Mouse (Mus musculus) heart, adult 11 months (tissue): ENCODE measurements around the gene Krtap12-1.
A peak's percentile ranks its signal among the peaks of the same experiment; 100 is the strongest.
"Not testable (repeated sequence)": the region's sequence is repeated elsewhere in the genome, so short reads cannot be mapped to it uniquely, and the experiment has no call there.

ENCODE experiments used
- DNase-seq: peaks from one replicate; pipeline ENCODE4 v3.0.0; 2022

The Krtap12-1 gene

DNA sequence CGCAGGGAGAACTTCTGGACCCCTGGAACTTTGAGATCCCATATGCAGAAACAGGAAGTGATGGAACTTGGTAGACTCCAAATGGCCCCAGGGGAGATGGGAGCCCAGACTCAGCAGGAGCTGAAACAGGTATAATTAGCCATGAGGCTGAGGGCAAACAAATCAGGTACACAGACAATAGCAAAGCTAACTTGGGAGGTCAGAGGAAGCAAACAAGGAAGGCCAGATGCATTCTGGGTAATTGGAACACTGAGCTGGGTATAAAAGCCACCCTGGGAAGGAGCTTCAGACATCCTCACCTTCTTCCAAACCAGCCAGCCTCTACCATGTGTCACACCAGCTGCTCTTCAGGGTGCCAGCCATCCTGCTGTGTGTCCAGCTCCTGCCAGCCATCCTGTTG lies at the start of gene Krtap12-1:
Krtap12-1 (plus strand) TSS at position 301 of the 400 bp plus-strand sequence.
- DNase-seq = not testable (repeated sequence)

DNA sequence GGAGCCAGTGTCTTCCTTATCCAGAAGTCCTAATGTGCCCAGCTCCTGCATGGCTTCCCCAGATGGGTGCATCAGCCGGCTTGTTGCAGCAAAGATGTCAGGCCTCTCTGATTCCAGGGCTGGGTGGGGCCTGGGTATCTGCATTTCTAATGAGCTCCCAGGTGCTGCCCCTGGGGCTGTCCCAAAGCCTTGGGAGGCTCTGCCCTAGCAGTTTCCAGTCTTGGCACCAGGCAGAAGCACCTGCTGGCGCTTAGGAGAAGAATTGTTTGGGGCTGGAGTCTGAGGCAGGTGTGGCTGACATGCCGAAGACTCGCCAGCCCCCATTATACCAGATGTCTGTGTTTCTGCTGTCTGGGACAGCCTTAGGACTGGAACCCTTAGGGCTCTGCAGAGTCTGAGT lies 49.7 kb upstream of the Krtap12-1 start:
- no peak for DNase-seq

DNA sequence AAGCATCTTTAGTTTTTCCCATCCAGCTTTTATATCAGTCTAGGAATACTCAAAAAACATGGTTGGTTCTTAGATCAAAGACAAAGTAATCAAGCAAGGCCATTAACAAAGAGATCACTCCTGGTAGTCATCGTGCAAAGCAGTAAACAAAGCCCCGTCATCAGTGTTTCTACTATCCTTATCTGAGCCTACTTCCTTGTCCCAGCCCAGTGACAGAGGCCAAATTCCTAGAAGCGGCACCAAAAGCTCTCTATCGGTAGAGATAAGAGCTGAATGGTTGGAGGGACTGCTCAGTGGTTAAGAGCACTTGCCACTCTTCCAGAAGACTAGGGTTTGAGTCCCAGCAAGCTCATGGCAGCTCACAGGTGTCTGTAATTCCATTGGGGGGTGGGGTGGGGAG lies 48.9 kb upstream of the Krtap12-1 start:
- DNase-seq = no peak

DNA sequence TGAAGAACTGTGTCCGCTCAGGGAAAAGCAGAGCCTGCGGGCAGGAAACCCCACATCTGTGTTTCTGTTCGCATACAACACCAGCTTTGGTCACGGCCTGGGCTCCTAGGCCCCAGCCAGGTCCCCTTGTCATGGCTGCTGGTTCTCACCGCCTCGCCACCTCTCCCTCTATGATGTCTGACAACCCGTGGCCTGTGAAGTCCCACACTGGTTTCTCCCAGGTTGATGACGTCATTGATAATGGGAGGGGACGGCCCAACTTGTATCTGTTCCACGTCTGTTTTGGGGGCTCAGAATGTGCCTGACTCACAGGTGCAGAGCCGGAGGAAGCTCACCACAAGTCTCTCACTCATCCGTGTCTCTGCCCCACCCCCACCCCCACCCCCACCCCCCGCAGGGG lies 46.6 kb upstream of the Krtap12-1 start:
- no peak for DNase-seq

DNA sequence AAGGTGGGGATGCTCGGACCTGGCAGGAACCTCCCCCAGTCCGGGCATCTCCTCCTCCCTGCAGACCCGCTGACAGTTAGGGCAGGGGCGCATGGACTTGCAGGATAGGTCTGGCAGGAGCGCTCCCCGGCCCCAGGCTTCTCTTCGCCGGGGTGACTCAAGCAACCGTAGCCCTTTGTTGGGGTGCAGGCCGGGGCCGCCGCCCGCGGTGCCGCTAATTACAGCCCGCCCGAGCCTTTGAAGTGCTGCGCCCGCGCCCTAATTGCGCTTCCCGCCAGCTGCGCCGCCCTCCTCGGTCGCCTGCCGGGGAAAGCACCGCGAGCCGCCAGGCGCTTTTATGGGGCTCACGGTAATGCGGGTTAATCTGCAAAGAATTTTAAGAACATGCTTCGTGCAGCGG lies 42.8 kb upstream of the Krtap12-1 start:
- DNase-seq = no peak

DNA sequence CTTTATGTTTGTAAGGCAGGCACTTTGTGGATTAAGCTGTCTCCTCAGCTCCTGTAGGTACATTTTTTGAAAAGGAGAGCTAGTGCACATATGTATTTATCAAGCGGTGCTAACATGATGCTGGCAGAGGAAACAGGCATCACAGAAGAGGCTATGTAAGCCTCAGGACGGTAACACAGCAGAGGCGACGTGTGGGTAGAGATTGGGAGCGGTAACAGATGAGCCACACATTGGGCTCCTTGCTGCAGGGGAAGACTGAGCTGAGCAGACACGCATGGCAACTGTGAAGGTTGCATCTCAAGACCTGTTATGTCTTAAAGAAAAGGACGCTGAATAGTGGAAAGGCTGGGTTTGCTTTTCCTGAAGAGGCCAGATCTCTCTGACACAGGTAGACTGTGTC lies 37.4 kb upstream of the Krtap12-1 start:
- DNase-seq = no peak

DNA sequence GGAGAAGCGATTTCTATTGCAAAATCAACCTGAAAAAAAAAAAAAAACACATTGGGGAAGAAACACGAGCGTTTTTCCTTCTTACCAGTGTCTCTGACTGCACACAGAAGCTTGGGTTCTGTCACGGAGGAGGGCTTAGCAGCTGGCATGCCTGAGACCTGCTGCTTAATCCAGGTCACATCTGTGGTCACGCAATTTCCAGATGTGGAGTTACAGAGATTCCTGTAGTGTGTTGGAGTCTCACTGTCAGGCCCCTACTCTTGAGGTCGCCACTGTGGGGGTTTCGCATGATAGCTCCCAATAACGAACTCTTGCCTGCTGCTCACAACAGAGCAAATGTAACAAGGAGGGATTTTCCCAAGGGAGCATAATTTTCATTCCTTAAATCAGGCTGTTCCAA lies 36.2 kb upstream of the Krtap12-1 start:
- DNase-seq = no peak

DNA sequence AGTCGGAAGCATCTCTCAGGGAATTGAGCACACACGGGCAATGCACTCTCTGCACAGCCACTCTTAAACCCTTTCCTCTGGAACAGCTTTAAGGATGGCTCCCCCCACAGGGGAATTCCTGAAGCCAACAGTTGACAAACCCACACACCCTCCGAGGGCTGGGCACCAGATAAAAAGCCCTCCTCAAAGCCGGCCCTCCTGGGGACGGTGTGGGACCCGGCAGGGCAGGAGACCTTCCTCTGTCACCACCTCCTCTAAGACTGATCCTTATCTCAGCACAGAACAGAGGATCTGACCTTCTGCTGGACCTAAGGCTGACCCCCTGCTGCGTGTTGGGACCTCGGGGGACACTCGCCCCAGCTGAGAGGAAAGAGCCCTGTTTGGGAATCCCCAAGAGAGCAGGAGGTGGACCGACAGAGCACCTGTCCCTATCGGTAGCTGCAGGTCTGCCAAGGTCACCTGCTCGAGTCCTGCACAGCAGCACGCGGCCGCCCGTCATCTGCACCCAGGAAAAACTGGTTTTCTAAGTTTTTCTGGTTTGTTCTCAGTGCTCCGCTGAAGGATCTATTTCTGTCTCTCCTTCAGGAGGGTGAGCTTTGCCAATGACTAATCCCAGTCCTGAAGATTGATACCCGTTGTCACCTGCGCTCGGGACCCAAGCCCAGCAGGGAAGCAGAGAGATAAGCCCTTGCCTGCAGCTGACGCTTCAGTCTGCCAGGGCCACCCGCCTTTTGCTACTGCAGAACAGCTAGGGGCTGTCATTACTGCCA lies 34.3 kb upstream of the Krtap12-1 start, which contains the start of gene Tspear:
Tspear (plus strand) TSS at position 675 of the 770 bp plus-strand sequence.
- DNase-seq = no peak

DNA sequence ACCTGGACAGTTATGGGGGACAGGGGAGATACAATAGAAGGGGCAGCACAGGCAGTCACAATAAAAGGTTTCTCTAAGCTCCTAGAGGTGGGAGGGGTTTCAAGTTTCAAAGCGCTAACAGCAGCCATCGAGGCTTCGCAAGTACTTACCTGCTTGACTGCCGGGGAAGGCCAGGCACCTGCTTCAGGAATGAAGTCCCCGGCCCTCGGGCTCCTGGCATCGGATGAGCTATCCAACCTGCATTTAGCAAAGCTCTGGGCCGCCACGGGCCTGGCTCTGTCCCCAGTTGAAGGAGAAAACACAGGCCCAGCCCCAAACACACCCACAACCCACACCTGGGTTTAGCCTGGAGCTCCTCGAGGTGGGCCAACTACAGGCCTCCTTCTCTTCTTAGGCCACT lies 33.4 kb upstream of the Krtap12-1 start:
- no peak for DNase-seq

DNA sequence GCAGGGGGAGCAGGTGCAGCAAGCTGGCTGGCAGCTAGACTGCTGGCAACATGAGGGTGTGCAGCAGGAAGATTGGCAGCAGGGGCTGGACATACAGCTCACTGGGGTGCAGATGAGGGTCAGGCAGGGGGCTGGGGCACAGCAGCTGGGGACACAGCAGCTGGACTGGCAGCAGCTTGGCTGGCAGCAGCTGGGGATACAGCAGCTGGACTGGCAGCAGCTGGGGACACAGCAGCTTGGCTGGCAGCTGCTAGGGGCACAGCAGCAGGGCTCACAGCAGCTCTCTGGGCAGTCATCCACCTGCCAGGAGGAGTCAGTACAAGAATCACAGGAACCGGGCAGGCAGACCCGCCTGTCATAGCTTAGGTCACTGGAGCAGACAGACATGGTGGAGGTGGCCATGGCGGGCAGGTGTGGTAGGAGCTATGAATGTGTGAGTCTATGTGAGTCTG lies 30.0 kb upstream of the Krtap12-1 start, which contains the start of gene Gm19402:
Gm19402 (minus strand) TSS at position 402 of the 452 bp plus-strand sequence.
- DNase-seq = peak; percentile 52

DNA sequence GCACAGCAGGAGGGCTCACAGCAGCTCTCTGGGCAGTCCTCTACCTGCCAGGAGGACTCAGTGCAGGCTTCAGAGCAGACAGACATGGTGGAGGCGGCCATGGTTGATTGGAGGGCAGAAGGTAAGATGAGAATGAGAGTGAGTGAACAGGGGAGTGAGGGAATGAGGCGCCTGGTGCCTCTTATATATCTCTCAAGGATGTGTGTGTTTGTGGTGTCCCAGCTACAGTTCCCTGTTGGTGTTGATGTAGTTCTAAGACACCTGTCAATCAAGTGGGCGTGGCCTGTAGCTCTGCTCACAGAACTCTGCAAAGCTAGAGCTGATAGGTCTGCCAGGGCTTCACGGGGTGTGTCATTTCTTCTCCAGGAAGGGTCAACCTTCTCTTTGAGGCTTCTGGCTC lies 23.3 kb upstream of the Krtap12-1 start, which contains the start of gene Gm9508:
Gm9508 (minus strand) TSS at position 101 of the 400 bp plus-strand sequence.
- DNase-seq = no peak

DNA sequence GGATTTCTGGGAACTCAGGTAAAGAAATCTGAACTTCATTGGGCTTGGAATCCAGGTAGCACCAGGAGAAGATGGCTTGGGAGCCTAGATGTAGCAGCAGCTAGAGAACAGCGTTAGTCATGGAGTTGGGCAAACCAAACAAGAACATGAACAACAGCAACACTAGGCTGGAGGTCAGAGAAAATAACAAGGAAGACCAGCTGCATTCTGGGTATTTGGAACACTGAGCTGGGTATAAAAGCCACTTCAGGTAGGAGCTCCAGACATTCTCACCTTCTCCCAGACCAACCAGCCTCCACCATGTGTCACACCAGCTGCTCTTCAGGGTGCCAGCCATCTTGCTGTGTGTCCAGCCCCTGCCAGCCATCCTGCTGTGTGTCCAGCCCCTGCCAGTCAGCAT lies 14.1 kb upstream of the Krtap12-1 start, which contains the start of gene Gm10272:
Gm10272 (plus strand) TSS at position 301 of the 400 bp plus-strand sequence.
- no peak for DNase-seq

DNA sequence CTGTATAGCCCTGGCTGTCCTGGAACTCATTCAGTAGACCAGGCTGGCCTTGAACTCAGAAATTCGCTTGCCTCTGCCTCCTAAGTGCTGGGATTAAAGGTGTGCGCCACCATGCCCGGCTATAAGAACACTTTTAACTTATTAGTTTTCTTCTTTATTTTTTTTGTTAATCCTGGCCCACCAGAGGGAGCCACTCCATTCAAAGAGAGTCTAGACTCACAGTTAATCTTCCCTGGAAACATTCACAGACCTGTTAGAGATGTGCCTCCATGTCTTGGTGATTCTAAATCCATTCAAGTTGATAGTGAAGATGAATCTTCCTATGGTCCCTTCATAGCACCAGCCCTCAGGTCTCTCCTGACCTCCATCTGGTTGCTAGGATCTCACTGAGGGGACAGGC lies 10.6 kb upstream of the Krtap12-1 start:
- DNase-seq = no peak

DNA sequence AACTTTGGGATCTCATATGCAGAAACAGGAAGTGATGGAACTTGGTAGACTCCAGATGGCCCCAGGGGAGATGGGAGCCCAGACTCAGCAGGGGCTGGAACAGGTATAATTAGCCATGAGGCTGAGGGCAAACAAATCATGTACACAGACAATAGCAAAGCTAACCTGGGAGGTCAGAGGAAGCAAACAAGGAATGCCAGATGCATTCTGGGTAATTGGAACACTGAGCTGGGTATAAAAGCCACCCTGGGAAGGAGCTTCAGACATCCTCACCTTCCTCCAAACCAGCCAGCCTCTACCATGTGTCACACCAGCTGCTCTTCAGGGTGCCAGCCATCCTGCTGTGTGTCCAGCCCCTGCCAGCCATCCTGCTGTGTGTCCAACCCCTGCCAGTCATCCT lies 9.2 kb upstream of the Krtap12-1 start, which contains the start of gene Gm10024:
Gm10024 (plus strand) TSS at position 301 of the 400 bp plus-strand sequence.
- DNase-seq = peak; percentile 83

DNA sequence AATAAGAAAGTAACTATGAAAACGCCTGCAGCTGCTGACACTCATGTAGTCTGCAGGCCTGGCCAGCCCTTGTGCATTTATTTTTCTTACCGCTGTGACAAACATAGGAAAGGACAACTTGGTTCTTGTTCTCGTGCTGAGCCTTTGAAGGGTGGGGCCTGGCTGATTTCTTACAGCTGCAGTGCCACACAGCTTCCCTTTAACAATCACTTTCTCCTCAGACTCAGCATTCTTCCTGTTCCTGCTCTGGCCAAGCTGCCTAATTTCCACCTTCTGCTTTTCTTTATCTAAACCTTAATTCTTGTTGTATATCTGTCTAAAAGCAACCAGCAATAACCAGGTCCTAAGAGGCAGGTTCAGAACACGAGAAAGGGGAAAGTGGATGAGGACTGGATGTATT lies 6.7 kb upstream of the Krtap12-1 start:
- DNase-seq = no peak

DNA sequence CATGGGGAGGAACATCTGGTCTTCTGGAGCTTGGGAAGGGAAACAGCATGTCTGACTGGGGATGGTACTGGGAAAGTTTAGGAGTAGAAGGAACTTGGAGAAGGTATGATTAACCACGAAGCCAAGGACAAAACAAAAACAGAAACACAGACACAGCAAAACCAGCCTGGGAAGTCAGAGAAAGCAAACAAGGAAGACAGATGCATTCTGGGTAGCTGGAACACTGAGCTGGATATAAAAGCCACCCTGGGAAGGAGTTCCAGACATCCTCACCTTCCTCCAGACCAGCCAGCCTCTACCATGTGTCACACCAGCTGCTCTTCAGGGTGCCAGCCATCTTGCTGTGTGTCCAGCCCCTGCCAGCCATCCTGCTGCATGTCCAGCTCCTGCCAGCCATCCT lies 4.9 kb upstream of the Krtap12-1 start, which contains the start of gene Gm10142:
Gm10142 (plus strand) TSS at position 301 of the 400 bp plus-strand sequence.
- DNase-seq = no peak

DNA sequence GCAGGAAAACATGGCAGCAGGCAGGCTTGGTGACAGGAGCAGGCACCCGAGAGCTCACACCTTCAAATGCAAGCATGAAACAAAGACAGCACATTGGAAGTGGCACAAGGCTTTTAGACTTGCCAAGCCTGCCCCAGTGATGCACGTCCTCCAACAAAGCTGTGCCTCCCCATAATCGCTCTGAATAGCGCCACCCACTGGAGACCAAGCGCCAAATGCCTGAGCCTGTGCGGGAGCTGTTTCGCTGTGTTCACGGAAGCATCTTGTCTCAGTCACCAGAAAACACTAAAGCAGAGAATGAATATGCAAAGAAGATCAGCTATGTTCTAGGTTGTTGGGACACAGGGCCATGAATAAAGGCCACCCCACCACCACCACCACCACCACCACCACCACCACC lies 4.5 kb downstream of the Krtap12-1 start:
- no peak for DNase-seq

DNA sequence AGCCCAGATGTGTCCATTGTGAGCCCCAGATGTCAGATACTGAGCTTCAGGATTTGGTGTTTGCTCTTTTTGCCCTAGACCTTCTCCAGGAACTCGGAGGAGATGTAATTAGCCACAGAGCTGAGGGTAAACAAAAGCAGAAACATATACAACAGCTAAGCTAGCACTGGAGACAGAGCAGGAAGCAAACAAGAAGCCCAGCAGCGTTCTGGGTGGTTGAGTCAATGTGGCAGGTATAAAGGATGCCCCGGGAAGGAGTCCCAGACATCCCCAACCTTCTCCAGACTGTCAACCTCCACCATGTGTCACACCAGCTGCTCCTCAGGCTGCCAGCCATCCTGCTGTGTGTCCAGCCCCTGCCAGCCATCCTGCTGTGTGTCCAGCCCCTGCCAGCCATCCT lies 5.8 kb downstream of the Krtap12-1 start, which contains the start of gene Gm10100:
Gm10100 (plus strand) TSS at position 301 of the 400 bp plus-strand sequence.
- DNase-seq = no peak

DNA sequence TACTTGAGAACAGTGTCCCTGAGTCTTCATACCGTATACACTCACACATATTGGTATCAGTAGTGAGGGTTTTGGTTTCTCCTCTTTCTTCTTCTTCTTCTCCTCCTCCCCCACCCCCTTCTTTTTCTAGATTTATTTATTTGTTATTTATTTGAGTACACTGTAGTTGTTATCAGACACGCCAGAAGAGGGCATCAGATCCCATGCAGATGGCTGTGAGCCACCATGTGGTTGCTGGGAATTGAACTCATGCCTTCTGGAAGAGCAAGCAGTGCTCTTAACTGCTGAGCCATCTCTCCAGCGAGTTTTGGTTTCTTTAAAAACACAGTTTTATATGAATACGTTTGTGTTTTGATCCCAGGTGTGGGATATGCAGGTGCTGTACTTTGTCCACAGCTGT lies 7.9 kb downstream of the Krtap12-1 start:
- no peak for DNase-seq

DNA sequence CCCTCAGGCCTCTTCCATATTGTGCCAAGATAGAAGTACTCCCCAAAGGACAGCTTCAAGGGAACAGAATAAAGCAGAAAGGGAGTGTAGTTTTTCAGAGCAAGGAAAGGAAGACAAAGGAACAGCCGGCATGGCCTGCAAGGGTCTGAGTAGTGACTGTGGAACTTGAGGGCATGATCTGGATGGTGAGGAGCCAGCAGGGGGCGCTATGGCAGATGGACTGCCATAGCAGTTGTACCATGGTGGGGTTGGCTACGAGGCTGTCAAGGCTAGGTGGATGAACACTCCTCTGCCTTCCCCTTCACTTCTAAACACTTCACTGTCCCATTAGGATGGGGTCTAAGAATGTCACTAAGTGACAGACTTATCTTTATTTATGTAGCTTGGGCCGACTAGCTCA lies 8.8 kb downstream of the Krtap12-1 start:
- DNase-seq = no peak

DNA sequence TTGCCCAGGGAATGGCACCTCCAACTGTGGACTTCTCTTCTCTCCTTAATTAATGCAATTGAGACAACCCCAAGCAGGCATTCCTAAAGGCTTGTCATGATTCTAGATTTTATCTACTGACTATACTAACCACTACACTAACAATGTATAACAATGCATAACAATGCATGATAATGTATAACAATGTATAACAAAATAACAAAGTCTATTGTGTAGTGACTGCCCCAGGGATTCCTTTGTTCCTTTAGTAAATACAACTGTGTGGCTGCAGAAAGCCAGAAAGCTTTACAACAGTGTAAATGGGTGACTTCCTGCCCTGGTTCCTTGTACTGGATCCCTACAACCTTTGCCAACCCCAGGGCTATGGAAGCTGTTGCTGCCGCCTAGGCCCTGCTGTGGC lies 15.5 kb downstream of the Krtap12-1 start:
- DNase-seq = no peak

DNA sequence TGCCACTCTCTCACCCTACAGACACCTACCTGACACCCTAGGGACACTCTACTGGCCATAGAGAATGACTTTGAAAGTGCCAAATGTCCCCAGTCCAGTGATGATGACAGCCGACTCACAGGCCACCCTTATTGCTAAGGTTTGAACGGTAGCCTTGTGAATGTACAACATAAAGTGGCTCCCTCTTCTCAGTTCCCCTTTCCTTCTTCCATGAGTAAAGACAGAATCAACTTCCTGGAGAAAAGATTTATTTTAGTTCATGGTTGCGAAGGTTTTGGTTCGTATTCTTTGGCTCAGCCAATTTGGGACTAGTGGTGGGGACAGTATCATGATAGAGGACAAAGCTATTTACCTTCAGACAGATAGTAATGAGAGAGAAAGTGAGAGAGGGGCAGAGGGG lies 18.5 kb downstream of the Krtap12-1 start:
- DNase-seq = no peak

DNA sequence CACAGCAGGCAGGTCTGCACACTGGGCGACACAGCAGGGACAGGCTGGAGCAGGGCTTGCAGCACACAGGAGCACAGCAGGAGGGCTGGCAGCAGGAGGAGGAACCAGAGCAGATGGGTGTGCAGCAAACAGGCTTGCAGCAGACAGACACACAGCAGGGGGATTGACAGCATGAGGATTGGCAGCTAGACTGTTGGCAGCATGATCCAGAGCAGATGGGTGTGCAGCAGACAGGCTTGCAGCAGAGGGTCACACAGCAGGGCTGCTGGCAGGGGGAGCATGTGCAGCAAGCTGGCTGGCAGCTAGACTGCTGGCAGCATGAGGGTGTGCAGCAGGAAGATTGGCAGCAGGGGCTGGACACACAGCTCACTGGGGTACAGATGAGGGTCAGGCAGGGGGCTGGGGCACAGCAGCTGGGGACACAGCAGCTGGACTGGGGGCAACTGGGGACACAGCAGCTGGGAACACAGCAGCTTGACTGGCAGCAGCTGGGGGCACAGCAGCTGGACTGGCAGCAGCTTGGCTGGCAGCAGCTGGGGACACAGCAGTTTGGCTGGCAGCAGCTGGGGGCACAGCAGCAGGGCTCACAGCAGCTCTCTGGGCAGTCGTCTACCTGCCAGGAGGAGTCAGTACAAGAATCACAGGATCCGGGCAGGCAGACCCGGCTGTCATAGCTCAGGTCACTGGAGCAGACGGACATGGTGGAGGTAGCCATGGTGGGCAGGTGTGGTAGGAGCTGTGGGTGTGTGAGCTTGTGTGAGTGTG lies 21.7 kb downstream of the Krtap12-1 start, which contains the start of gene Gm18596:
Gm18596 (minus strand) TSS at position 715 of the 765 bp plus-strand sequence.
- not testable (repeated sequence) for DNase-seq
